Mouse (Mus musculus) Patski (cell line): ENCODE results near the gene Angpt4. TPM values are rescaled to one million over a fixed set of nuclear protein-coding genes. Genes with fewer than 3 reads are reported as not detected.

ENCODE experiments used
- ATAC-seq: fragments of 100-300 bp; one replicate; pipeline ENCODE4 v1.8.0; 2021
- CTCF ChIA-PET: fragments of 350-600 bp; sonication (Branson Sonifier 250); formaldehyde crosslinking; loops from one replicate; lab custom pipeline; 2022; ENCODE audit warnings: inconsistent platforms; lab: Charles Lee
- POLR2A ChIA-PET: fragments of 350-600 bp; sonication (Branson Sonifier 250); formaldehyde crosslinking; loops from one replicate; lab custom pipeline; 2022; ENCODE audit warnings: antibody characterized with exemption, inconsistent platforms; lab: Charles Lee
- DNase-seq: peaks from one replicate; pipeline ENCODE4 v3.0.0-alpha.2; 2011; ENCODE audit warnings: low read depth, low spot score
- H3K27me3 ChIP-seq: fragments of 371-371 bp; one replicate; pipeline ENCODE4 v1.5.1; 2021
- CTCF ChIP-seq: fragments of 100-300 bp; IDR thresholded peaks from one replicate; pipeline ENCODE4 v1.5.1; 2021
- in situ Hi-C: fragments of 300-500 bp; cut with MboI; formaldehyde crosslinking; loops from 3 replicates; pipeline ENCODE4 v1.11.1; 2018; ENCODE audit warnings: low pct_unique_long_range_greater_than_20kb, mixed read lengths
- polyA plus RNA-seq: library from polyadenylated mRNA; unstranded; gene quantifications from one replicate; pipeline ENCODE4 v1.2.3, GENCODE M21; 2021

The Angpt4 gene
- polyA plus RNA-seq = 44.3 TPM

DNA sequence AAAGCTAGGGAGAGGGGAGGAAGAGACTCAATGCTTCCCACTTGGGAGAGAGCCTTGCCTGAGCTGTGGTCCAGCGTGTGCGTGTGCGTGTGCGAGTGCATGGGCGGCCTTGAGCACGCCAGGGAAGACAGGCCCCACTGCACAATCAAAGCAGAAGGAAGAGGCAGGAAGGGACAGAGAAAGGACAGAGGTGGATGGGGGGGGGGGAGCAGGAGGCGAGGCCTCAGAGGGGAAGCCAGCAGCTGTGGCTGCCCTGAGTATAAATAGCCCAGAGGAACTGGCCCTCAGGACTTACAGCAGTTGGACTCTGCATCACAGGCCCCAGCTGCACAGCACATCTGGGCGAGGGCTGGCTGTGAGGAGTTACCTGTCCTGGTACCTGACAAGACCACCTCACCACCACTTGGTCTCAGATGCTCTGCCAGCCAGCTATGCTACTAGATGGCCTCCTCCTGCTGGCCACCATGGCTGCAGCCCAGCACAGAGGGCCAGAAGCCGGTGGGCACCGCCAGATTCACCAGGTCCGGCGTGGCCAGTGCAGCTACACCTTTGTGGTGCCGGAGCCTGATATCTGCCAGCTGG is at the start of gene Angpt4:
Gene Angpt4, plus strand, starts transcription at position 292 of the 582 bp plus-strand sequence.
- ChIA-PET POLR2A (interaction anchor here (3.2 kb wide), 1 partner anchor 16 kb away, joined by 14 read pairs; no protein-coding TSS in a partner anchor), CTCF (interaction anchor here (1.5 kb wide), 1 partner anchor 20 kb away, joined by 4 read pairs; no protein-coding TSS in a partner anchor)
- ATAC-seq = no peak
- no peak for DNase-seq
- in situ Hi-C loops = loop anchor here (25.0 kb wide), 3 partner anchors 426 to 1001 kb away; partner anchors contain the start of genes Mcts2, Mylk2, Rbck1 and Trib3
- no peak for TF ChIP-seq CTCF
- no peaks in the 10 kb centered on the region for H3K27me3 ChIP-seq

DNA sequence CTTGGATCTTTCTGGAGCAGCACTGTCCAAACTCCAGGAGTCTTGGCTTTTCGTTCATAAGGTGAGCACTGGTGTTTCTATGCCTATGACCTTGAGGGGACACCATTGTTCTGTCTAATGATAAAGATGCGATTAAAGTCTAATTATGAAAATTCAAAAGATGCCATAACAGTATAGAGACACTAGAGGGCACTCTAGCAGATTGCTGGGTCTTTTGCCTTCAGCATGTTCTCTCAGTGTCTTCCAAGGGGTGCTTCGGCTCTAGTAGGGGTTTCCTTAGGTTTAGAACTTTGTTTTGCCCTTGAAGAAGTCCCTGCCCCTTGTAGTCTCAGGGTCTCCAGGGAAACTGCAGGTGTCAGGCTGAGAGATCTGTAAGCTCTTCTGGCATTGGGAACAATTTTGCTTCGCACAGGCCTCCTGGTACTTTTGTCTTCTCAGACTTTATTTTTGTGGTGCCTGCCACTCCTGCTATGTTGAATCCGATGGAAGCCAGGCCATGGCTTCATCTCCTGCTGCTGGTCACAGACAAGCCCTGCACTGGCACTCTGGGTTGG is 48.7 kb upstream of the Angpt4 start:
- POLR2A ChIA-PET = no interaction called here
- in situ Hi-C loops = loop anchor here (5.0 kb wide), 1 partner anchor 110 kb away; no protein-coding TSS in a partner anchor
- TF ChIP-seq CTCF = peak; percentile 69
- ATAC-seq (no peak), DNase-seq (no peak)
- H3K27me3 ChIP-seq = peaks cover 30% of the 10 kb centered on the region
- CTCF ChIA-PET = interaction anchor here (1.0 to 2.0 kb wide), 3 partner anchors 11 to 288 kb away, joined by 3 to 10 read pairs (median 3); no protein-coding TSS in a partner anchor

DNA sequence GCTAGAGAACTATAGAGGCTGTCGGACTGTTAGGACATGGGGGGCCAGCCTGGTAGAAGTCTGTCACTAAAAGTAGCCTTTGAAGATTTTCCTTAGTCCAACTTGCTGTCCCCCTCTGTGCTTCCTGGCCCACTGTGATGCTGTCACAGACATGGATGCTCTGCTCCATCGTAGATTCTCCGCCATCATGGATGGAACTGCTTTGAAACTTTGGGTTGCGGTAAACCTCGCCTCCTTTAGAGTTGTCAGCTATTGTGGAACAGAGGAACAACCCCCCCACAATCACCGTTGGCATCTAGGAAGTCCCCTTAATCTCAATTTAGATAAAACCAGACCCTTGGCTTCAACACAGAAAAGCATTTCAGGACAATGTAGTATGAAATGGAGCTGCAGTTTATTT is 46.1 kb upstream of the Angpt4 start:
- ChIA-PET POLR2A (no interaction called here), CTCF (interaction anchor here (0.9 to 1.5 kb wide), 3 partner anchors 9 to 12 kb away, joined by 3 read pairs; no protein-coding TSS in a partner anchor)
- TF ChIP-seq CTCF = no peak
- in situ Hi-C loops = loop anchor here (5.0 kb wide), 1 partner anchor 113 kb away; no protein-coding TSS in a partner anchor
- DNase-seq (no peak), ATAC-seq (no peak)
- H3K27me3 ChIP-seq = peaks cover 13% of the 10 kb centered on the region

DNA sequence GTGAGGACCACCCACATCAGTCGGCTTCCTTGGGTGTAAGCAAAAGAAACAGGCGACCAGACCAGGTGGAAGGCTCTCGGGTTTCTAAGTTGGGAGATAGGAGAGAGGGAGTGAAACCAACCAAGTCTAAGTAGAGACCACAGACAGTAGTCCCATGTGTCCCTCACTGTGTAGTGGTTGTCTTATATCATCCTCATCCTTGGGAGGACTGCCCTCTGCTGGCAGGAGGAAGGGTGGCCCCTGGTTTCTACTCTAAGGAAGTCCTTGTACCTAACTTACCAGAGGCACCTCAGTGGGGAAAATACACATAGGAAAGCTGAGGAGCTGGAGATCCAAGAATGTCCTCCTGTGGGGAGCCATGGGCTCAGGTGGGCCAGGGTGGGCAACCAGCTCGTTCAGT is 44.5 kb upstream of the Angpt4 start:
- DNase-seq (no peak), ATAC-seq (peak; percentile 54)
- POLR2A ChIA-PET = no interaction called here
- peaks cover 3% of the 10 kb centered on the region for H3K27me3 ChIP-seq
- TF ChIP-seq CTCF = peak; percentile 78
- in situ Hi-C loops = no loop called here
- CTCF ChIA-PET = no interaction called here

DNA sequence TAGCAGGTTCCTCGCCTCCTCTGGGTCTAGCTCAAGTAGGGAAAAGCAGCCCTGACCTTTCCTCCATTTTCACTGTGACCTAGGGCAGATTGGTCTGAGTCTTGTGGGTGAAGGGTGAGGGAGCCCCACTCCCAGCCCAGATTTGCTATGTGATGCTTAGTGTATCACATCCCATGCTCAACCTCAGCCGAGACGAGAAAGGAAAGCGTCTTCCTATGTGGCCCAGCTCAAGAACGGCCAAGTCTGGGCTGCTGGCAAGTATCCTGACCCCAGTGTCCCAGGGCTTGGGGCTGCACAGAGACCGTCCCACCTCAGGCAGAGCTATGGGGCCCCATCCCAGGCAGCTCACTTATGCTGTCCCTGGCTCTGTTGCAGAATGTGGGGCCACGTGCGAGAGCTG is 42.8 kb upstream of the Angpt4 start:
- in situ Hi-C loops = no loop called here
- peaks cover 13% of the 10 kb centered on the region for H3K27me3 ChIP-seq
- CTCF ChIA-PET = no interaction called here

DNA sequence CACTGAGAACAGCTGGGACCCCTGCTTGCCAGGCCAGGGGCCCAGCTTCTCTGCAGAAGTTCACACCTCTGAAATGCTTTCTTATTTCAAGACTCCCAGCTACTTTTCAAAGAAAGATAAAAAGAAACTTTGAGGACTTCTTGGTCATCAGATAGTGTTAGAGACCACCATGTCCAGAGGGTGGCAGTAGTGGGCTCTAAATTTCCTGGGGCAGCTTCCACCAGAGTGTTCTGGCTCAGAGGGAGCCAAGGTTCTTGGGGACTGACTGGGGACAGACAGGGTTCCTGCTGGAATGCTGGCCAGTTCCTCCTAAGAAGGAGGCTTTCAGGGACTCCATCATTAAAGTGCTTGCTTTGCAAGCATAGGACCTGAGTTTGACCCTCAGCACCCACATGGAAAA is 36.5 kb upstream of the Angpt4 start:
- ChIA-PET CTCF (interaction anchor here (0.6 to 3.8 kb wide), 21 partner anchors 10 to 325 kb away, joined by 3 to 21 read pairs (median 4); partner anchors contain the start of gene Slc52a3), POLR2A (interaction anchor here (1.1 to 1.2 kb wide), 2 partner anchors 18 to 41 kb away, joined by 3 to 6 read pairs; no protein-coding TSS in a partner anchor)
- H3K27me3 ChIP-seq = peaks cover 13% of the 10 kb centered on the region
- TF ChIP-seq CTCF = peak; percentile 78
- ATAC-seq (peak; percentile 46), DNase-seq (no peak)
- in situ Hi-C loops = loop anchor here (10.0 kb wide), 1 partner anchor 320 kb away; no protein-coding TSS in a partner anchor

More for the DNA sequence above, 42.8 kb upstream of the Angpt4 start:
- TF ChIP-seq CTCF = no peak
- ATAC-seq (no peak), DNase-seq (no peak)
- POLR2A ChIA-PET = no interaction called here

DNA sequence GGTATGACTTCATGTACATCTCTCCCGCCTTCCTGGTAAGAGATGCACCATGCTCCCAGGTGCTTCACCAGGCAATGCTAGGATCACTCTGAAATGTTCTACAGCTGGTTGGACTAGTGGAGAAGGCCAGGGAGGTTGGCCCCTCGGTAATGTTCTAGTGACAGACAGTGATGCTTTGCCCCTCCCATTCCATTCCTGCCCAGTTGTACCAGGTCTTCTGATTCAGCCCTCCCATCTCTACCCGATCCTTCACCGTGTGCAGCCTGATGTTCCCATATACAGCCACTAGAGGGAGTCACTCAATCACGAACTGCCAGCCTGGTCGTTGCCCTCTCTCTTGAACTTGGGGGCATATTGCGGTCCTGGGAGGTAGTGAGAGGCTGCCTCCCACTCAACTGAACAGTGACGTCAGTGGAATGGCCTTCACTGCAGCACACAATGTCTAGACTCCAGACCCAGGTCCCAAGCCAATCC is 35.0 kb upstream of the Angpt4 start:
- DNase-seq (no peak), ATAC-seq (peak; percentile 70)
- H3K27me3 ChIP-seq = peaks cover 13% of the 10 kb centered on the region
- CTCF ChIA-PET = interaction anchor here (1.0 to 3.8 kb wide), 10 partner anchors 11 to 117 kb away, joined by 3 to 21 read pairs (median 4); no protein-coding TSS in a partner anchor
- peak; percentile 94 for TF ChIP-seq CTCF
- POLR2A ChIA-PET = interaction anchor here (1.1 kb wide), 1 partner anchor 39 kb away, joined by 6 read pairs; no protein-coding TSS in a partner anchor
- in situ Hi-C loops = loop anchor here (5.0 to 10.0 kb wide), 4 partner anchors 46 to 319 kb away; no protein-coding TSS in a partner anchor

DNA sequence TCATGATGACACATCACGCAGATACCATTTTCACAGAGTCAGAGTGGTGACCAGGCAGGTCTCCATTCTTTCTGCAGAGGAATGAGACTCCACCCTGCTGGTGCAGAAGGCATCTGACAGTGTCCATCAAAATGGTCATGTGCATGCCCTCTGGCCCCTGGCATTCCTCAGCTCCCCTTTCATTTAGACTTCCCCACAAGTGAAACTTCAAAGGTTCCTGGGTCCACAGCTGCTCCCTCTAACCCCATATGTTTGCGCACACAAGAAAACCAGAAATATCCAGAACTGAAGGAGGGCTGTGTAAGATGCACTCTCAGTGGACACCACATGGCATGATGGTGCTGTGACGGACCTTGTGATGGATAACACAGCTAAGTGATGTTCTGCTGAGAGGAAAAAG is 32.4 kb upstream of the Angpt4 start:
- no peaks in the 10 kb centered on the region for H3K27me3 ChIP-seq
- ATAC-seq (no peak), DNase-seq (no peak)
- in situ Hi-C loops = loop anchor here (5.0 to 10.0 kb wide), 4 partner anchors 44 to 316 kb away; no protein-coding TSS in a partner anchor
- TF ChIP-seq CTCF = no peak
- POLR2A ChIA-PET = no interaction called here
- CTCF ChIA-PET = interaction anchor here (1.0 to 2.7 kb wide), 9 partner anchors 10 to 145 kb away, joined by 3 to 13 read pairs (median 6); no protein-coding TSS in a partner anchor

DNA sequence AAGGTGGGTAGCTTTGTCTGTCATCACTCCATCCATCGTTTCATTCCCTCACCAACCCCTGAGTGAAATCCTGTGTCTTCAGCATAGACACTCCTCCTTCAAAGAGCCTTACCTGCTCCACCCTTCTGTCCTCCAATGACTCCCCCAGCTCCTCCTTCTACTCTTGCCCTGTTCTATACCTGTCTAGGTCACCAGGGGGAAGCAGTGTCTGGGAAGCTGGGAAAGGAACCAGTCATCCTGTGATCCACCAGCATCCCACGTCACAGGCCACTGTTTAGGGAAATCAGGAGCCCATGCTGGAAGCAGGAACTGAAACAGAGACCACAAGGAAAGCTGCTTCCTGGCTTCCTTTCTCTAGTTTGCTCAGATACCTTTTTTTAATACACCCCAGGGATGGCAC is 31.2 kb upstream of the Angpt4 start:
- TF ChIP-seq CTCF = peak; percentile 76
- peak; percentile 67 for ATAC-seq
- CTCF ChIA-PET = interaction anchor here (1.0 to 2.7 kb wide), 13 partner anchors 9 to 116 kb away, joined by 3 to 13 read pairs (median 6); no protein-coding TSS in a partner anchor
- DNase-seq = no peak
- POLR2A ChIA-PET = no interaction called here
- H3K27me3 ChIP-seq = no peaks in the 10 kb centered on the region
- in situ Hi-C loops = loop anchor here (5.0 to 10.0 kb wide), 4 partner anchors 43 to 315 kb away; no protein-coding TSS in a partner anchor

DNA sequence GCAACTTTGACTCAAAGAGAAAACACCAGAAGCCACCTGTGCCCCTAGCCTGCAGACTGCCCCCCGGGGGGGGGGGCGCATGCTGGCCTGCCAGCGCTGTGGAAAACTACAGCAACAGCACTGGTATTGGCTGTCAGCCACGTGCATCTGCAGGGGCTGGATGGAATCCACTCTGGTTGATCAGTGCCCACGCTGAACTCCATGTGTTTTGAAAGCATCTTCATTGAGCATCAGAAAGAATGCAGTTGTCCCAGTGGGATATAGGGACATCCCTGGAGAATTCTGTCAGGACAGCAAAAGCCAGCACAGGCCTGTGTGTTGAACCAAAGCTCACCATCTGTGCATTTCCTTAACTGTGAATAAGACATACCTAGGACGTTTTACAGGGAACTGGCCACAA is 20.0 kb upstream of the Angpt4 start:
- CTCF ChIA-PET = interaction anchor here (1.1 to 1.4 kb wide), 4 partner anchors 10 to 15 kb away, joined by 3 to 6 read pairs (median 4); no protein-coding TSS in a partner anchor
- no peak for TF ChIP-seq CTCF
- no peak for DNase-seq
- POLR2A ChIA-PET = no interaction called here
- no peaks in the 10 kb centered on the region for H3K27me3 ChIP-seq
- in situ Hi-C loops = no loop called here
- no peak for ATAC-seq
